Mouse (Mus musculus): ENCODE data around the gene Nup107. TPM values are rescaled to one million over a fixed set of nuclear protein-coding genes. Genes with fewer than 3 reads are reported as not detected.
"Not testable (repeated sequence)": the region's sequence is repeated elsewhere in the genome, so short reads cannot be mapped to it uniquely, and the experiment has no call there.

Nup107 gene
- polyA plus RNA-seq, 1 experiment from 2014 or later: 84.0 TPM

DNA sequence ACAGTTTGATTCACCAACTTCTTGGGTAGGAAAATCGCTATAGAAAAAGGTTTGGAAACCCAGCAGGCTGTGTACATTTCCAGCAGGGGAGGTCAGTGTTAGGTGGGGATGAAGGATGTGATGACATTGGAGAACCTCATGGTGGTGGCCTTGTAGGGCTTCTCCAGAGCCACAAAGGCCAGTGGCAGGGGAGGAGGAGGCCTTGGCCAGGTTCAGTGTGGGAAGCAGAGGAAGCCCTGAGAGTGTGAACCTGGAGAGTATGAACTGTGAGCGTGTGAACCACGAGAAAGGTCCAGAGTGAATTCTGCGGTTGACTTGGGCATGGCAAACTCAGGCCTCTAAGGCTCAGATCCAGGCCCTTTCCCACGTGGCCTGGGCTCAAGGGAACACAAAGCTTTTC, 63.9 kb downstream of the Nup107 start:
- WGBS: 80% methylated on average over 5 of the region's 5 CpGs
- DNase-seq (ENCODE audit: low spot score): no peak
- no peaks in the 10 kb centered on the region for H3K36me3 ChIP-seq

DNA sequence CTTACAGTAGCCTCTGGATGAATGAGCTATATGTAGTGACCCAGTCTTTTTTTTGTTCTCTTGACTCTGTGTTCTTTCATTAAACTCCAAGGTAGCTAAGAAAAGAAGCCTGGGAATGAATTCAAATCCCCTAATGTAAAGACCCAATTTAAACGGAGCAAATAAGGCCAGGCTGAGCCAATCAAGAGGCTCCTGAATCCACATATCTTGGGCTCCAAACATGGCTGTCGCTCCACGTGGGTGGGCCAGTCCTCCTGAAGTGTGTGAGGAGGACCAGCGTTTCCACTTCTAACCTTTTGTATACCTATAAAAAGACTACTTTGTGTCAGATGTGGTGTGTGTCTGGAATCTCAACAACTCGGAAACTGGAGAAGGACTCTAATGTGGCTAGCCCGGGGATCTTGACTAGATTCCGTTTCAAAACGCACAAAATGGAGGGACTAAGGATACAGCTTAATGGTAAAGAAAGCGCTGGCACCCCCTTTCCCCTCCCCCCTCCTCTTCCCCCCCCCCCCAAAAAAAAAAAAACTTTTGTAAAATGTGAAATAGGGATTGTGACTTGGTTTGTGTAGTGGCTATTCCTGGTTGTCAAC, 64.9 kb downstream of the Nup107 start:
- H3K4me3 ChIP-seq: no peak overlapping the region
- WGBS: 80% methylated on average over 9 of the region's 9 CpGs
- DNase-seq (ENCODE audit: low spot score): no peak
- peaks cover 15% of the 10 kb centered on the region for H3K4me1 ChIP-seq
- H3K36me3 ChIP-seq: no peaks in the 10 kb centered on the region
- no peaks in the 10 kb centered on the region for H3K27me3 ChIP-seq (ENCODE audit: insufficient read depth, poor library complexity, severe bottlenecking)
- H3K27ac ChIP-seq: no peak overlapping the region
- no peaks in the 10 kb centered on the region for H3K9me3 ChIP-seq

More for the DNA sequence above, 63.9 kb downstream of the Nup107 start:
- Histone ChIP-seq H3K9me3 (no peaks in the 10 kb centered on the region), H3K4me1 (peaks cover 24% of the 10 kb centered on the region), H3K27ac (no peak overlapping the region), H3K4me3 (no peak overlapping the region), H3K27me3 (ENCODE audit: insufficient read depth, poor library complexity, severe bottlenecking) (no peaks in the 10 kb centered on the region)

DNA sequence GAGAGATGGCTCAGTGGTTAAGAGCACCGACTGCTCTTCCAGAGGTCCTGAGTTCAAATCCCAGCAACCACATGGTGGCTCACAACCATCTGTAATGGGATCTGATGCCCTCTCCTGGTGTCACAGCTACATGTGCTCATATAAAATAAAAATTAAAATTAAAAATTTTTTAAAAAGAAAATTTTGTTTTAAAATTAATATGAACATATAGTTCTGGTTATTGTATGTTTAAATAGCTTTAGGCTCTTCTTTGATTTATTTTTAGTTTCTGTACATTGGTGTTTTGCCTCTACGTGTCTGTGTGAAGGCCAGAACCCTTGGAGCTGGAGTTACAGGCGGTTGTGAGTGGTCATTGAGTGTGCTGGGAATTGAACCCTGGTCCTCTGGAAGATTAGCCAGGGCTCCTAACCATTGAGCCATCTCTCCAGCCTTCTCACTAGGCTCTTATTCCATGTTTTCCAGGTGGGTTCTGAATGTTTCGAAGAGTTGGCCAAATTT, 65.6 kb downstream of the Nup107 start:
- Histone ChIP-seq H3K27ac (no peak overlapping the region), H3K36me3 (no peaks in the 10 kb centered on the region), H3K4me1 (peaks cover 10% of the 10 kb centered on the region), H3K9me3 (no peaks in the 10 kb centered on the region), H3K27me3 (ENCODE audit: insufficient read depth, poor library complexity, severe bottlenecking) (no peaks in the 10 kb centered on the region), H3K4me3 (no peak overlapping the region)
- 93% methylated on average over 4 of the region's 4 CpGs for WGBS
- no peak for DNase-seq (ENCODE audit: low spot score)

DNA sequence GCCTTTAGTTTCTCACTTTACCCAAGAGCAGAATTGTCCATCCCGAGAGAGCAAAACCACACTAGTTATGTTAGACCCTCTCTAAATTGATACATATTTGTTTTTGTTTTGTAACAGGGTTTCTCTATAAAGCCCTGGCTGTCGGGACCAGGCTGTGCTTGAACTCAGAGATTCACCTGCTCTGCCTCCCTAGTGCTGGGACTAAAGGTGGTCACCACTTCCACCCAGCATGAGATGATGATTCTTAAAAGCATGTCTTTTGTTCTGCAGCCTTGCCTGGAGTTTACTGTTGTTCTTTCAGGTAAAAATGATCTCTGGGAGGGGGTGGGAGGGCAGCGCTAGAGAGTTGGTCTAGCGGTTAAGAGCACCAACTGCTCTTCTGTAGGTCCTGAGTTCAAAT, 66.2 kb downstream of the Nup107 start:
- no peaks in the 10 kb centered on the region for H3K9me3 ChIP-seq
- no peak overlapping the region for H3K27ac ChIP-seq
- no peaks in the 10 kb centered on the region for H3K36me3 ChIP-seq
- peaks cover 7% of the 10 kb centered on the region for H3K4me1 ChIP-seq
- DNase-seq (ENCODE audit: low spot score): no peak
- 90% methylated on average over 4 of the region's 4 CpGs for WGBS
- H3K27me3 ChIP-seq (ENCODE audit: insufficient read depth, poor library complexity, severe bottlenecking): no peaks in the 10 kb centered on the region
- no peak overlapping the region for H3K4me3 ChIP-seq

DNA sequence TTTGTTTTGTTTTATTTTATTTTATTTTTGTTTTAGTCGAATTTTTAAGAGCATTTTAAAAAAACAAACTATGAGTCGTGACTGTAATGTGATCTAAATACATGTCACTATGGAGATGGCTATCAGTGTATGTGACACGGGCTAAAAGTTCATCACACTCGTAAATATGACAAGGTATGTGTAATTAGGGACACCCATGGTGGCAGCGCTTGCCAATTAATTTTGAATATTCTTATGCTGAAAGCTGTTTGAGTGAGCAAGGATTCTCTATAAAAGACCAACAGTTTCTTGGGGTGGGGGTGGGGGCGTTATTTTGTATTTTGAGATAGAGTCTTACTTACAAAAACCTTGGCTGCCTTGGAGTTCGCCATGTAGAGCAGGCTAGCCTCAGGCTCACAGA, 66.8 kb downstream of the Nup107 start:
- H3K4me3 ChIP-seq: no peak overlapping the region
- H3K9me3 ChIP-seq: no peaks in the 10 kb centered on the region
- no peak for DNase-seq (ENCODE audit: low spot score)
- no peak overlapping the region for H3K27ac ChIP-seq
- WGBS: 79% methylated on average over 7 of the region's 7 CpGs
- H3K27me3 ChIP-seq (ENCODE audit: insufficient read depth, poor library complexity, severe bottlenecking): no peaks in the 10 kb centered on the region
- 0 out of 2 replicates have a peak, but pooled peaks cover 6% of the 10 kb centered on the region for H3K4me1 ChIP-seq
- H3K36me3 ChIP-seq: no peaks in the 10 kb centered on the region

DNA sequence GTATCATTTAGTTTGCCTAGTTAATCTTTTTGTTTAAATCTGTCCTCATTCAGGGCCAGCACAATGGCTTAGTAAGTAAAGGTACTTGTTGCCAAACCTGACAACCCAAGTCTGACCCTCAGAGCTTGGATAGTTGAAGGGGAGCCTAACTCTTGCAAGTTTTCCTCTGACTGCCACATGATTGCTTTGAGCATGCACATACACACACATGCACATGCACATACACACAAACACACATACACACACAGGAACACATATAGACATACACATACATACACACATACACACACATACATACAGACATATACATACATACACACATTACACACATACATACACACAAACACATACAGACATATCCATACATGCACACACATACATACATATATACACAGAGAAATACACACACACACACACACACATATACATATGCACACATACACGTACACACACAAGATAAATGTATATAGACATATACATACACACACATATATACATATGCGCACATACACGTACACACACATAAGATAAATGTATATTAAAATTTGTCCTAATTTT, 67.6 kb downstream of the Nup107 start:
- no peaks in the 10 kb centered on the region for H3K27me3 ChIP-seq (ENCODE audit: insufficient read depth, poor library complexity, severe bottlenecking)
- 0 out of 2 replicates have a peak, but pooled peaks cover 6% of the 10 kb centered on the region for H3K4me1 ChIP-seq
- H3K9me3 ChIP-seq: no peaks in the 10 kb centered on the region
- no peak overlapping the region for H3K4me3 ChIP-seq
- H3K27ac ChIP-seq: no peak overlapping the region
- DNase-seq (ENCODE audit: low spot score): no peak
- H3K36me3 ChIP-seq: no peaks in the 10 kb centered on the region
- 89% methylated on average over 3 of the region's 3 CpGs for WGBS

DNA sequence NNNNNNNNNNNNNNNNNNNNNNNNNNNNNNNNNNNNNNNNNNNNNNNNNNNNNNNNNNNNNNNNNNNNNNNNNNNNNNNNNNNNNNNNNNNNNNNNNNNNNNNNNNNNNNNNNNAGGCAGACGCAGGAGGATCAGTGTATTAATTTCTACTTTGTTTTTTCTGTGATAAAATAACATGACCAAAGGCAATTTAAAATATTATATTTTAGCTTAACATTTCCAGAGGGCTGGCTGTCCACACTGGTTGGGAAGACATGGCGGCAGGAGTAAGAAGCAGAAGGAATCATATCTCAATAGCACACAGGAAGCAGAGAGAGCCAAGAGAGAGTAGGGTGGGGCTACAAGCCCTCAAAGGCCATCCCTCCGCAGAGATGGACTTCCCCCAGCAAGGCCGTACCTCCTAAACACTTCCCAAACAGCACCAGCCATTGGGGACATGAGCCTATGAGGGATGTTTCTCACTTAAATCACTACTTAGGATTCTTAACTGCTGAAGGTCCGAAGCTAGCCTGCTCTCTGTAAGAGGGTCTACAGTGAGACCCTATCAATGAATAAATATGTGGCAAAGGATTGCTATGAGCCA, 68.3 kb downstream of the Nup107 start:
- 73% methylated on average over 5 of the region's 5 CpGs for WGBS
- no peak for DNase-seq (ENCODE audit: low spot score)
- Histone ChIP-seq H3K4me3 (no peak overlapping the region), H3K9me3 (no peaks in the 10 kb centered on the region), H3K4me1 (0 out of 2 replicates have a peak, but pooled peaks cover 6% of the 10 kb centered on the region), H3K27me3 (ENCODE audit: insufficient read depth, poor library complexity, severe bottlenecking) (no peaks in the 10 kb centered on the region), H3K27ac (no peak overlapping the region), H3K36me3 (no peaks in the 10 kb centered on the region)

DNA sequence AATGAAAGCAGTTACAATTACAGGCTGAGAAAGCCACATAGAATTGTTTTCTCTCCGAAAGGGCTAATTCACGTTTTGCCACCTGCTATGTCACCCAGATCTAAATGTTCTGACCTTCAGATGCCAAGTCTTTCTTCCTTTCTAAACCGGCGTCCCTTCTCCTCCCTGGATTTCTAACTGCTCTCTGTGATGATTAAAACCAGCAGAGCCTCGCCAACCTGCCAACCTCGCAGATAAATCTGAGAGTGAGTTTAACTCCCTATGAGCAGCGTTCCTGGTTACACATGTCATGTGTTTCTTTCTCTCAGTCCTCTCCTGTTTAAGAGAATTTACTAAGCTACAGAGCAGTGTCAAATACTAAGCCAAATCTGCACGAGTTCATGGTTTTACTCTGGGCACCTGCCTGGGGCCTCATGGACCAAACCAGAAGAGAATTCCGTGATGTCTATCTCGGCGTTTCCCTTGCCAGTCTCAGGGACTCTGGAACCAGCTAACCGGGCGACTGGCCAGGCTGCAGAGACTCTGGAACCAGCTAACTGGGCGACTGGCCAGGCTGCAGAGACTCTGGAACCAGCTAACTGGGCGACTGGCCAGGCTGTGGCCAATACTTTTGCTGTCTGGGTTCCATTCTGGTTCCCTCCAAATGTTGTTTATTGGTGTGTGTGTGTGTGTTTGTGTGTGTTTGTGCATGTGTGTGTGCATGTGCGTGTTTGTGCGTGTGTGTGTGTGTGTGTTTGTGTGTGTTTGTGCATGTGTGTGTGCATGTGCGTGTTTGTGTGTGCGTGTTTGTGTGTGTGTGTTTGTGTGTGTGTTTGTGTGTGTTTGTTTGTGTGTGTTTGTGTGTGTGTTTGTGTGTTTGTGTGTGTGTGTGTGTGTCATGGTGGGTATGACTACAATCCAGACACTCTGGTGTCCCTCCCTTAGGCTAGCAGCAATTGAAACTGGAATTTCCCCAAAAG, 74.1 kb downstream of the Nup107 start:
- H3K4me1 ChIP-seq: peaks cover 20% of the 10 kb centered on the region
- no peaks in the 10 kb centered on the region for H3K9me3 ChIP-seq
- DNase-seq (ENCODE audit: low spot score): no peak
- no peak overlapping the region for H3K4me3 ChIP-seq
- no peaks in the 10 kb centered on the region for H3K27me3 ChIP-seq (ENCODE audit: insufficient read depth, poor library complexity, severe bottlenecking)
- peak overlapping the region; percentile 75 for H3K27ac ChIP-seq
- no peaks in the 10 kb centered on the region for H3K36me3 ChIP-seq
- 60% methylated on average over 19 of the region's 19 CpGs for WGBS

DNA sequence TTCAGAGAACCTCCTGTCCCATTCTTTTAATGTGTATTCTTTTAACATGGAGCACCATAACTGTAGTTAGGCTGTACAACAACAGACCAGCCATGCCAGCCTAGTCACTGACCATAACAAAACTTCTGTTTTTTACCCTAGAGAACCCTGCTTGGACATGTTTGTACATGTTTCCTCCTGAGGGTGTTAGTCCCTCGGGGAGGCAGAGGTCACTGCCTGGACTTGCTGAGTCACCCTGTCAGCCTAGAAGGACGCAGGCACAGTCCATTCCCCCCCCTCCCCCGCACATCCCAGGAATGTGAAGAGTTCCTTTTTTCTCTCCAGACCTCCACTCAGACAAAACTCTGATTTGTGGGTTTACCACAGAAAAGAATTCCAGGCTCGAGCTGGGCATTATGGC, 74.9 kb downstream of the Nup107 start:
- no peaks in the 10 kb centered on the region for H3K9me3 ChIP-seq
- 0 out of 2 replicates have a peak overlapping the region, but pooled peaks have one; percentile 12 for H3K4me3 ChIP-seq
- peaks cover 20% of the 10 kb centered on the region for H3K4me1 ChIP-seq
- DNase-seq (ENCODE audit: low spot score): no peak
- no peaks in the 10 kb centered on the region for H3K27me3 ChIP-seq (ENCODE audit: insufficient read depth, poor library complexity, severe bottlenecking)
- peak overlapping the region; percentile 75 for H3K27ac ChIP-seq
- 7% methylated on average over 4 of the region's 4 CpGs for WGBS
- no peaks in the 10 kb centered on the region for H3K36me3 ChIP-seq

DNA sequence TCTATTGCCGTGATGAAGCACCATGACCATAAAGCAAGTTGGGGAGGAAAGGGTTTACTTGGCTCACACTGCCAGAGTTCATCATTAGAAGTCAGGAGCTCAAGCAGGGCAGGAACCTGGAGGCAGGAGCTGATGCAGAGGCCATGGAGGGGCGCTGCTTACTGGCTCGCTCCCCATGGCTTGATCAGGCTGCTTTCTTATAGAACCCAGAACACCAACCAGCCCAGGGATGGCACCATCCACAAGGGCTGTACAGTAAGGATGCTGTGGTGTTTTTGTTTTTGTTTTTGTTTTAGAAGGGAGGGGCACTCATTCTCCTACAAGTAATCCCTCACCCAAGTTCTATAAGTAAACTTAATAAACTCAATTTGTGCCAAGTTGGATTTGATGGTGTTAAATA, 75.8 kb downstream of the Nup107 start:
- Histone ChIP-seq H3K27ac (peak overlapping the region; percentile 75; the same call in 1 of the 2 replicates), H3K36me3 (no peaks in the 10 kb centered on the region), H3K27me3 (ENCODE audit: insufficient read depth, poor library complexity, severe bottlenecking) (no peaks in the 10 kb centered on the region), H3K9me3 (no peaks in the 10 kb centered on the region), H3K4me3 (no peak overlapping the region), H3K4me1 (peaks cover 22% of the 10 kb centered on the region)
- 87% methylated on average over 3 of the region's 3 CpGs for WGBS
- peak; percentile 33 for DNase-seq (ENCODE audit: low spot score)

DNA sequence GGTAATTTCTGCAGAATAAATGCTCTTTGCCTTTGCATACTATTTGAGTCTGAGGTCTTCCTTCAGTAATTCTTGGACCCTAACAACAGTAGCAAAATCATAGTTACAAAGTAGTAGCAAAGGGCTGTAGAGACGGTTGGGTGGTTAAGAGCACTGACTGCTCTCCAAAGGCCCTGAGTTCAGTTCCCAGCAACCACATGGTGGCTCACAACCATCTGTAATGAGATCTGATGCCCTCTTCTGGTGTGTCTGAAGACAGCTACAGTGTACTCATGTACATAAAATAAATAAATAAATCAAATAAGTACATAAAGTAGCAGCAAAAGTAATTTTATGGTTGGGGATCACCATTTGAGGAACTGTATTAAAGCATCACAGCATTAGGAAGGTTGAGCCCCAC, 76.9 kb downstream of the Nup107 start:
- 89% methylated on average over 1 of the region's 1 CpGs for WGBS
- H3K4me3 ChIP-seq; DNase-seq (ENCODE audit: low spot score); H3K36me3 ChIP-seq; H3K27me3 ChIP-seq (ENCODE audit: insufficient read depth, poor library complexity, severe bottlenecking); H3K27ac ChIP-seq; H3K9me3 ChIP-seq: not testable (repeated sequence)
- peaks cover 28% of the 10 kb centered on the region for H3K4me1 ChIP-seq

DNA sequence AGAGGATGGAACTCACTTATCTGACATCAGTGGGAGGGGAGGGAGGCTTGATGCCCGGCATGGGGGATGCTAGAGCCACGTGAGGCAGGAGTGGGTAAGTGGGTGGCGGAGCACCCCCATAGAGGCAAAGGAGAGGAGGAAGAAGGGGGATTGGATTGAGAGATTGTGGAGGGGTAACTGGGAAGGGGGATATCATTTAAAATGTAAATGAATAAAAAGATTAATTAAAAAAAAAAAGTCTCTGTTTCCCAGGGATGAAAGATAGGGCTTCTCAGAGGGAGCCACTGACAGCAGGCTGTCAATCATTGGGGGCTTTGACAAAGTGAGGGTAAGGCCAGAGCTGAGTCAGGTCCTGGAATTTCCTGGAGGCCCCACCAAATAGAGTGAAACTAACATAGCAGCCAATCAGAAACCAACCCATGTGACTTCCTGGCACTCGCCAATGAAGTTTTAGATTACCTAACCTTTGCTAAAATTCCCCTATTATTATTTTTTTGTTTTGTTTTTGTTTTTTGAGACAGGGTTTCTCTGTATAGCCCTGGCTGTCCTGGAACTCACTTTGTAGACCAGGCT, 77.5 kb downstream of the Nup107 start:
- peaks cover 28% of the 10 kb centered on the region for H3K4me1 ChIP-seq
- WGBS: 68% methylated on average over 4 of the region's 4 CpGs
- H3K27me3 ChIP-seq (ENCODE audit: insufficient read depth, poor library complexity, severe bottlenecking): no peaks in the 10 kb centered on the region
- H3K9me3 ChIP-seq: no peaks in the 10 kb centered on the region
- H3K4me3 ChIP-seq: no peak overlapping the region
- H3K36me3 ChIP-seq: no peaks in the 10 kb centered on the region
- H3K27ac ChIP-seq: no peak overlapping the region
- peak; percentile 28 for DNase-seq (ENCODE audit: low spot score)
